Mouse (Mus musculus) right cerebral cortex, postnatal 25 days (tissue): ENCODE measurements around the gene Gm42906.

Source experiments
- DNase-seq: peaks from one replicate; pipeline ENCODE4 v3.0.0; 2022

The Gm42906 gene

DNA sequence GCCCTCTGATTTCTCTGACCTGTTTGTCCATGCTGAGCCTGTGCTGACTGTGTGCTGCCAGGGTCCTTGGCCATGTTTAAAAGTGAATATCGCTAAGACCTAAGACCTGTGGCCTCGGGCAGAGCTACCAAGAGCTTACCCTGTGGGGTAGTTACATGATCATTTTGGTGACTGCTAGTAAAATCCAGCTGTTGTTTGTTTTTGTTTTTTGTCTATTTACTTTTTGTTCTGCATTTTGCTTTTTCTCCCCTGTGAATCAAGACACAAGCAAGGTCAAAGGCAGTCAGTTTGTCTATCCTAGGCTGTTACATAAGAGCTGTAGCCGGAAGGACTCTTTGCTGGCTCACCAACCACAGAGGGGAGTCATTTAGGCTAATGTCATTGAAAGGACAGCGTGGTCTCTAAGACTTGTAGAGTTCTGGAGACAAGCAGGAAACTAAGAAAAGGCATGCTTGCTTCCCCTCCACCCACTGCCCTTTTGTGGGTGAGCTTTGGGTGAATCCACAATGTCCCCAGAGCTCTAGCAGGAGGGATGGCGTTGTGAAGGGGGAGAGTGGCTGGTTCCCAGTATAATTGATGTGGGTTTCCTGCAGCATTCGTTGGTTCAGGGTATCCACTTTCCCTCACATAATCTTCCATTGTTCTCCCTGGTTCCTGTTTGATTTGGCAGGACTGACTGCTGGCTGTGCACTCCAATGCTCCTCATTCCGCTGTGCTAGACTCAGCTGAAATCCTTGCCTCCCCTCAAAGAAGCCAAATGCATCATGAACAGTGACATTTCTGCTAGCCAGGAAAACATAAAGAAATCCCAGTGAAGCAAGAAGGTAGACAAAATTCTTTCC lies 33.9 kb downstream of the Gm42906 start:
- no peak for DNase-seq

- DNase-seq: no peak
Measured at GRCm38 (mm10) chr5:151389827-151390226, 38.1 kb downstream of the Gm42906 start.

- DNase-seq: no peak
Measured at GRCm38 (mm10) chr5:151379896-151380295, 48.1 kb downstream of the Gm42906 start.

- no peak for DNase-seq
Measured at GRCm38 (mm10) chr5:151379210-151379609, 48.8 kb downstream of the Gm42906 start.

DNA sequence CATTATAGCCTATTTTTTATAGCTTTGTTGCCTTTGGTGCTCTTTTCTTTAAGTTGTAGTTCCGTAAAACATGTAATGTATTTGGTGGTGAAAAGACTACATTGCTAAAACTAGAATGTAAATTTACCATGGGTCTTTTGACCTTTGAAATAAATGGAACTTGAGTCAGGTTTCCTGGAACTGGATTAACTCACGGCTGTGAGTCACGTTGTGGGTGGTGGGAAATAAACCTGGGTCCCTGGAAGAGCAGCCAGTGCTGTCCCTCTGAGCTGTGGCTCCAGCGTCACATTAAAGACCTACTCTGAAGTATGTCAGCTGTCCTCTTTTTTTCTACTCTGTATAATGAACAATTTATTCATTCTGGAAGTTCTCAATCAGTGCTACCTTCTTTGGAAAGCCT lies 51.0 kb downstream of the Gm42906 start:
- DNase-seq: no peak

DNA sequence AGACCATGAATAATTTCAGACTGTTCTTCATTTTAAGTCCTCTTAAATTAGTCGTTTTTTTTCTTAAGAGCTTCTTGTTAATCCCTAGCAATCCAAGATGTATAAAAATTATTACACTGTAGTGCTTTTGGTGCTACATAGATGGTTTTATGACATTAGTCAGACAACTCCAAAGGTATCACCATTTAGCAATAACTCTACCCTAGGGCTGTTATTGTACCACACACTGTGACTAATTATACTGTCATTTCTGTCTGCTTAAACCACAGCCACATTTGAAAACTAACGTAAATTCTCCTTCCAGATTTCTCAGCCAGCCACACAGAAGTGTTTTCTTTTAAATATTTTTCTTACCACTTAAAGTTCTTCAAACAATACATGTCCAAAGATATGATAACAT lies 53.1 kb downstream of the Gm42906 start:
- no peak for DNase-seq

GRCm38 (mm10) chr5:151371130-151371529 lies 56.8 kb downstream of the Gm42906 start:
- no peak for DNase-seq

DNA sequence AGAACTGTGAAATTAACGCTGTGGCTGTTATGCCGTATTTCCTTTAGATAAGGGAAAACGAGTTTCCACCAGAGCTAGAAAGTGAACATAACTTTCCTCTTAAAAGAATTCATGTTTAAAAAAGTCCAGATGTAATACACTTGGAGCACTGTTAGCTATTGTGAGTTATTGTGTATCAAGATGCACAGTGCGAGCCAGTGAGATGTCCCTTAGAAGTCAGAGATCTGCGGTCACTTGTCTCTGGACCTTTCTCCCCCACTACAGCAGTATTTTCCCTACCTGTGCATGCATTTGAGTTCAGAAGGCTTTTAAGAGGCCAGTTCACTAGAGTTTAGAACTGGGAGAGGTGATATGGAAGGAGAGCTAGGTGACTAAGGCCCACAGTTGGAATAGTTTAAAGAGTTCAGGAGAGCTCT lies 58.6 kb downstream of the Gm42906 start:
- DNase-seq: no peak

DNA sequence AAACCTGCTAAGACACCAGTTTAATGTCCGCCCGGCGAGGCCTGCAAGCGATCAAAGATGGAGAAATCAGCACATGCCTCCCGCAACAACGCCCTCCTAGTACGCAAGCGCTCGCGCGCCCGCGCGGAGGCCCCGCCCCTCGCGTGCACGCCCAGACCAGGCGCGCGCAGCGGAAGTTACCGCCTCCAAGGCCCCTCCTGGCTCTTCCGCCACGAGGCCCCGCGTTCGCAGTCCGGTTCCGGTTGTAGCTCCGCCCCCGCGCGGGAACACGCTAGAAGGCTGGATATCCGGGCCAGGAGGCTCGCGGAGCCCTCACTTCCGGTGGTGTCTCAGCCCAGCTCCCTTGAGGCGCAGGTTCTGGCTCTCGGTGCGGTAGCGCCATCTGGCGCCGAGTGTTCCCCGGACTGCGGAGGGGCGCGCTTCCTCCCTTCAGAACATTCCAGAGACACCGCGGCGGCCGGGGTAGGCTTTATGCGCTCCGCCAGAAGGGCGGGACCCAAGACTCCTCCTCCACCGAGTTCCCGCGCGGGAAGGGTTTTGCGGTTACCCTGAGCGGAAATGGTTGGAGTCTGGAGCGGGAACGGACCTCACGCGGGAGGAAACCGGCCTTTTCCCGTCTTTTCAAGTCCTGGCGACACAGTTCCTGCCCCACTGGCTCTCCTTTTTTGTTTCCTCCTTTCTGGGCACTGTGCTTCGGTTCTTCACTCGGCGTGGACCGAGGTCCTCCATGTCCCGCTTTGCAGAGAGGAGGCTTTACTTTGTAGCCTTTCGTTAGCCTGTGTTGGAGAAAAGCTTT lies 59.4 kb downstream of the Gm42906 start:
- peak; percentile 100 for DNase-seq

- DNase-seq: no peak
Measured at GRCm38 (mm10) chr5:151367881-151368394, 60.0 kb downstream of the Gm42906 start.

- DNase-seq: no peak
Measured at GRCm38 (mm10) chr5:151367317-151367716, 60.6 kb downstream of the Gm42906 start.

GRCm38 (mm10) chr5:151363343-151364000 lies 64.5 kb downstream of the Gm42906 start:
- no peak for DNase-seq

- DNase-seq: no peak
Measured at GRCm38 (mm10) chr5:151349616-151350015, 78.3 kb downstream of the Gm42906 start.

GRCm38 (mm10) chr5:151348418-151348817 lies 79.5 kb downstream of the Gm42906 start:
- no peak for DNase-seq

GRCm38 (mm10) chr5:151346626-151347025 lies 81.3 kb downstream of the Gm42906 start:
- no peak for DNase-seq

GRCm38 (mm10) chr5:151344737-151345136 lies 83.2 kb downstream of the Gm42906 start:
- no peak for DNase-seq

DNA sequence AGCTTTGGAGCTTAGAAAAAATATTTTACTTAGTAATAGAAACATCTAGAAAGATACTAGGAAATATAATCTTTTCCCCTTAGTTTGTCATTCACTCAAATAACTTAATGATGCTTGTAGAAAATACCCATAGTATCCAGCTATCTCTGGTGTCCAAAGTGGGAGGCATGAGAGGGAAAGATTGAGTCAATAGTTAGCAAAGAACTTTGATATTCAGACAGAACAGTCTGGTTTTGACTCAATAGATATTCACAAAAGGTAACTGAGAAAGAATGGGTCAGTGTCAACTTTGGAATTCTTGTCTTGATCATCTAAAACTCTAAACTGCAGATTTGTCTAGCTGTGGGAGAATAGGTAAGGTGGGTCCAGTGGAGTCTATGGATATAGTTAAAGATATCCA lies 94.3 kb downstream of the Gm42906 start:
- DNase-seq: no peak

GRCm38 (mm10) chr5:151333191-151333594 lies 94.8 kb downstream of the Gm42906 start:
- DNase-seq: no peak

DNA sequence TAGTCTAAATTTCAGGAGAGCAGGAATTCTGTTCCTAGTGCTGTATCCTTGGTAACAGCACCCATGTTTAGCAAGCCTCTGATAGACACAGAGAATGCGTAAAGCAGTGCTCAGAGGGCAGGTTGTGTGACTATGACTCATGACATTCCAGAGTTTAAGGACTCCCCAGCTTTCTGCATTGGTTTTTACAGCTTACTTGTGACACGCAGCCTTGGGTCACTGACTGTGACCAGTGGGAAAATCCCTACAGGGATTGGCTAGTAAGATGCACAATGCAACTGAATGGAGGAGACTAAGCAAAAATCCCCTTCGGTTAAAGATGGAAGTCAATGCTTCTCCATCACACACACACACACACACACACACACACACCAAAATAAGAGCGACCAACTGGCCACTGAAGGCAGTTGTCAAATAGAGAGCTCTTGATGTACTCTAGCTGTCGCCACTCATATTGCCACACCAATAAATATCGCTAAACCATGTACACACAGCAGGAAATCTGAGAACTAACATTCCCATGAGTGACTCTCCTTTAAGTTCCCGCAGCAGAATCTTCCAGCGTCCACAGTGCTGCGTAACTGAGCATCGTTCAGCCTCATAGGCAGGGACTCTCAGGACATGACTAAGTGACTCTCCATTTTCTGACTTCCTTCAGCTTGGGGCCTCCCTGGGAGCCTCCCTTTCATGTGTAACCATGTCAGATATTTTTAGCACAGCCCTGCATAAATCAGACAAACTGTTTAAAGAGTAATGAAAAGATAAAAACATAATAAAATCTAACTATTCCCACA lies 112.0 kb downstream of the Gm42906 start:
- DNase-seq: no peak

DNA sequence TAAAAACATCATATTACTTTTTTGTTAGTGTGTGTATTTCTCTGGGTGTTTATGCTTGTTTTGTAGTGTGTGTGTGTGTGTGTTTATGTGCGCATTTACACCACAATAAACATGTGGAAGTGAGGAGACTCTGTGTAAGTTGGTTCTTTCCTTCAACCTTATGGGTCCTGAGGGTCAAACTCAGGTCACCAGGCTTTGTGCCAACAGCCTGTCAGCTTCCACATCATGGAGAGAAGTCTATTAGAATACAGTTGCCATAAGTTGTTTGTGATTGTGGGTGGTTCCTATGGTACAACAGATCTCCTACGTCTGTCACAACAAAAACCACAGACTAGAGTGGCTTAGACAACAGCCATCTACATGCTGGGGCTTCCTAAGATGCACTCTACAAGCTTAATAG lies 127.7 kb downstream of the Gm42906 start:
- no peak for DNase-seq

DNA sequence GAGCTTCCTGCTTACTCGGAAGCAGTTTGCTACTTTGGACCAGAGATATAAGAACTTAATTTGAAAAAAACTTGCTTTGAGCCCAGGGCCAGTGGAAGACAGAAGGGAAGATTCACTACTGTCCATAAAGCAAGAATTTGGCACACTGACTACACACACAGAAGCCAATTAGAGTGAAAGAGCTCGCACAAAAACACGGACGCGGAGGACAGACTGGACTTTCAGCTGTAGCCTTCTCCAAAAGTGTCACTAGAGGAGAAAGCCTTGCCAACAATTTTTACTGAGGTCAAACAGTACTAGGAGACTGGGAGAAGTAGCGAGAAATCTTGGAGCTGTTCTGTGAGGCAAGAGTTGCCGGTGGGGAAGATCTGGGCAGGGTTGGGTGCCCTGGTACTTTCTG lies 128.4 kb downstream of the Gm42906 start:
- DNase-seq: no peak

DNA sequence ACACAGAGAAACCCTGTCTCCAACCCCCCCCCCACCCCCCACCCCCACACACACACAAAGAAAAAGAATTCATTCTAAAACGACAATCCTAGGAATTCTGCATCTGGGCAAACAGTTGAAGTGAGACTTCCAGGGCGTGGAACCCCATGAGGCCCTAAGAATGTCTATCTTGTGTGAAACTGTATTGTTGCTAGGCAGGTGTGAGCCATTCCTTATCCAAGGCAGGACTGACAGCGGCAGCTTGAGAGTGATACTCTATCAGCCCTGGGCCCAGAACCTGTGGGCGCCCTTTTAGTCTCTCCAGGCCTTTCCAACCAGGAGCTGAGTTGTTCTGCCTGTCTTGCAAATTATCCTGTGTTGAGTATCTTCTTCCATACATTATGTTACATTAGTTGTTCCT lies 129.6 kb downstream of the Gm42906 start:
- DNase-seq: no peak

- no peak for DNase-seq
Measured at GRCm38 (mm10) chr5:151296244-151296643, 131.7 kb downstream of the Gm42906 start.
